Mouse (Mus musculus): ENCODE results near the gene Ddx10.

GRCm38 (mm10) chr9:53064531-53064930 is 183.3 kb downstream of the Ddx10 start:
- no peak for TF ChIP-seq CTCF (IDR thresholded peaks at IDR 0.05; ENCODE audit: insufficient read depth, low read length)
- no peak for TF ChIP-seq POLR2A (IDR thresholded peaks at IDR 0.05; ENCODE audit: borderline replicate concordance, extremely low read depth, low read depth, low read length)

Measured in lung, adult 2 months (tissue).